Mouse (Mus musculus): ENCODE data around the gene Sytl4.

The Sytl4 gene

GRCm38 (mm10) chrX:133981231-133982002 is at the start of gene Sytl4:
Gene Sytl4 (minus strand): TSS chrX:133981812.
- 1% methylated on average over 29 of the region's 29 CpGs for WGBS

GRCm38 (mm10) chrX:134020664-134021063 is 39.1 kb upstream of the Sytl4 start:
- 53% methylated on average over 5 of the region's 5 CpGs for WGBS

- 2% methylated on average over 9 of the region's 9 CpGs for whole genome bisulfite sequencing
These were observed 37.4 kb upstream of the Sytl4 start for GRCm38 (mm10) chrX:134019005-134019404.

- 51% methylated on average over 3 of the region's 3 CpGs for WGBS
These were observed 14.3 kb upstream of the Sytl4 start for GRCm38 (mm10) chrX:133995866-133996265.

GRCm38 (mm10) chrX:133964615-133965014 is 17.0 kb downstream of the Sytl4 start:
- WGBS = 77% methylated on average over 2 of the region's 2 CpGs

- 74% methylated on average over 2 of the region's 2 CpGs for WGBS
These were observed 21.0 kb downstream of the Sytl4 start for GRCm38 (mm10) chrX:133960617-133961016.

- WGBS = 49% methylated on average over 7 of the region's 7 CpGs
These were observed 27.0 kb downstream of the Sytl4 start for GRCm38 (mm10) chrX:133954661-133955060.

GRCm38 (mm10) chrX:133947427-133947826 is 34.2 kb downstream of the Sytl4 start:
- 19% methylated on average over 3 of the region's 3 CpGs for WGBS

- WGBS = 20% methylated on average over 1 of the region's 1 CpGs
These were observed 42.1 kb downstream of the Sytl4 start for GRCm38 (mm10) chrX:133939561-133939960.

- WGBS = 91% methylated on average over 4 of the region's 4 CpGs
These were observed 44.9 kb downstream of the Sytl4 start for GRCm38 (mm10) chrX:133936605-133937225.

GRCm38 (mm10) chrX:133931302-133932013 is 50.2 kb downstream of the Sytl4 start:
- WGBS = 49% methylated on average over 12 of the region's 12 CpGs

- 84% methylated on average over 5 of the region's 5 CpGs for WGBS
These were observed 54.9 kb downstream of the Sytl4 start for GRCm38 (mm10) chrX:133926760-133927159.

GRCm38 (mm10) chrX:133921187-133921586 is 60.4 kb downstream of the Sytl4 start:
- 59% methylated on average over 4 of the region's 4 CpGs for WGBS

GRCm38 (mm10) chrX:133914219-133914618 is 67.4 kb downstream of the Sytl4 start:
- 68% methylated on average over 7 of the region's 7 CpGs for WGBS

GRCm38 (mm10) chrX:133913006-133913405 is 68.6 kb downstream of the Sytl4 start:
- 95% methylated on average over 3 of the region's 3 CpGs for WGBS

GRCm38 (mm10) chrX:133911397-133912103 is 70.1 kb downstream of the Sytl4 start:
- 62% methylated on average over 10 of the region's 10 CpGs for WGBS

- 38% methylated on average over 3 of the region's 3 CpGs for WGBS
These were observed 73.4 kb downstream of the Sytl4 start, which contains the start of gene Srpx2 for GRCm38 (mm10) chrX:133908261-133908660. Gene Srpx2 (plus strand): TSS chrX:133908426.

GRCm38 (mm10) chrX:133898014-133898542 is 83.5 kb downstream of the Sytl4 start, which contains the start of gene Tspan6:
Gene Tspan6 (minus strand): TSS chrX:133898429.
- WGBS = 8% methylated on average over 33 of the region's 33 CpGs

- WGBS = 57% methylated on average over 5 of the region's 5 CpGs
These were observed 93.5 kb downstream of the Sytl4 start for GRCm38 (mm10) chrX:133888111-133888510.

GRCm38 (mm10) chrX:133887308-133887707 is 94.3 kb downstream of the Sytl4 start:
- WGBS = 61% methylated on average over 3 of the region's 3 CpGs

Data from cerebral cortex, adult 2 months (tissue).